Mouse (Mus musculus): ENCODE data around the gene Olfr1373. TPM values are rescaled to one million over a fixed set of nuclear protein-coding genes. Genes with fewer than 3 reads are reported as not detected.
"Not testable (repeated sequence)": the region's sequence is repeated elsewhere in the genome, so short reads cannot be mapped to it uniquely, and the experiment has no call there.

Olfr1373 gene
- polyA plus RNA-seq, 1 experiment from 2014 or later, result not detected

- H3K36me3 ChIP-seq, result peaks cover 32% of the 10 kb centered on the region
- no peak overlapping the region for H3K4me2 ChIP-seq
- H3K9ac ChIP-seq (replicated peaks), result no peak overlapping the region
- no peak overlapping the region for H3K4me3 ChIP-seq (replicated peaks)
- H3K4me1 ChIP-seq (replicated peaks), result no peaks in the 10 kb centered on the region
- H3K9me3 ChIP-seq, result no peaks in the 10 kb centered on the region
- ATAC-seq (ENCODE audit: insufficient number of reproducible peaks, insufficient read depth, low FRiP score, low TSS enrichment, low read depth), result no peak
- 74% methylated on average over 5 of the region's 5 CpGs for WGBS
- H3K27me3 ChIP-seq, result no peaks in the 10 kb centered on the region
- peak overlapping the region; percentile 23; the same call in 1 of the 2 replicates for H3K27ac ChIP-seq
Measured at GRCm38 (mm10) chr11:52128316-52129061, 16.8 kb downstream of the Olfr1373 start.

DNA sequence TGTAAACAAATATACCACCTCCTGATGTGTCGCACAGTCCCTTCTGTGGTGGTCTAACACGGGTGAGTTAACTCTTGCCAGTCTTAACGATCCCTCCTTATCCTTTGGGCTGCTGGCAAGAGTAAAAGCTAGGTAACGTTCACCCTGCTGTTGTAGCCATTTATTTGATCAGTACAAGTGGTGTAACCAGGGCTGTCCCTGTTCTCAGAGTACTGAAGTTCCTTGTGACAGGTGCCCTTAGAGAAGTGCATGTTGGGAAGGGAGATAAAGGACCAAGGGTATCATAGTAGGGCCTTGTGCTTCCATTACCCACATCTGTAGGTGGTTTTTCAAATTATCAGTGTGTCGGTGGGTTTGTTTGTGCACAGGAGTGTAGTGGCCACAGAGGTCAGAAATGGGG is 17.6 kb downstream of the Olfr1373 start:
- Histone ChIP-seq H3K4me2 (no peak overlapping the region), H3K9me3 (no peaks in the 10 kb centered on the region), H3K4me3 (replicated peaks) (no peak overlapping the region), H3K27me3 (no peaks in the 10 kb centered on the region), H3K9ac (replicated peaks) (no peak overlapping the region), H3K4me1 (replicated peaks) (no peaks in the 10 kb centered on the region), H3K27ac (no peak overlapping the region), H3K36me3 (peaks cover 39% of the 10 kb centered on the region)
- no peak for ATAC-seq (ENCODE audit: insufficient number of reproducible peaks, insufficient read depth, low FRiP score, low TSS enrichment, low read depth)
- 73% methylated on average over 5 of the region's 5 CpGs for WGBS

DNA sequence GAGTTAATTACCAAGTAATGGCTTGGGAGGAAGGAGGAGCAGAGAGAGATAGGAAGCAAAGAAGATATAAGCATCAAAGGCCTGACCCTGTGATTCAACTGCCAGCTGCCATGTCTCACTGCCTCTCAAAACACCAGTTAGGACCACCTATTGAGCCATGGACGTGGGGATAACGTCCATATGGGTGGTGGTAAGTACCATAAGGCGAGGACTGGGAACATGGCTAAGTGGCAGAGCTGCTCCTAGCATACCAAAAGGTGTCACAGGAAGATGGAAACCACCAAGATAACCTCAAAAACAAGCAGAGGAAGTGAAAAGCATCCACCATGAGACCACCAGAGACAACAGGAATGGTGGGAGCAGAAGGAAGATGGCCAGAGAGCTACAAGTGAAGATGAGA is 18.2 kb downstream of the Olfr1373 start:
- no peak overlapping the region for H3K4me2 ChIP-seq
- no peak overlapping the region for H3K27ac ChIP-seq
- WGBS, result 57% methylated on average over 3 of the region's 3 CpGs
- no peak for ATAC-seq (ENCODE audit: insufficient number of reproducible peaks, insufficient read depth, low FRiP score, low TSS enrichment, low read depth)
- no peak overlapping the region for H3K4me3 ChIP-seq (replicated peaks)
- H3K27me3 ChIP-seq, result no peaks in the 10 kb centered on the region
- H3K9ac ChIP-seq (replicated peaks), result no peak overlapping the region
- no peaks in the 10 kb centered on the region for H3K9me3 ChIP-seq
- no peaks in the 10 kb centered on the region for H3K4me1 ChIP-seq (replicated peaks)
- H3K36me3 ChIP-seq, result peaks cover 45% of the 10 kb centered on the region

- Histone ChIP-seq H3K4me3 (replicated peaks) (no peak overlapping the region), H3K4me2 (no peak overlapping the region), H3K27me3 (no peaks in the 10 kb centered on the region), H3K9ac (replicated peaks) (no peak overlapping the region), H3K36me3 (peaks cover 70% of the 10 kb centered on the region), H3K27ac (no peak overlapping the region), H3K4me1 (replicated peaks) (no peaks in the 10 kb centered on the region), H3K9me3 (0 out of 2 replicates have a peak, but pooled peaks cover 7% of the 10 kb centered on the region)
- 93% methylated on average over 4 of the region's 4 CpGs for WGBS
- no peak for ATAC-seq (ENCODE audit: insufficient number of reproducible peaks, insufficient read depth, low FRiP score, low TSS enrichment, low read depth)
Measured at GRCm38 (mm10) chr11:52124468-52124867, 20.9 kb downstream of the Olfr1373 start.

- no peaks in the 10 kb centered on the region for H3K27me3 ChIP-seq
- no peak overlapping the region for H3K9ac ChIP-seq (replicated peaks)
- WGBS, result 92% methylated on average over 6 of the region's 6 CpGs
- peaks cover 88% of the 10 kb centered on the region for H3K36me3 ChIP-seq
- no peaks in the 10 kb centered on the region for H3K4me1 ChIP-seq (replicated peaks)
- 0 out of 2 replicates have a peak, but pooled peaks cover 10% of the 10 kb centered on the region for H3K9me3 ChIP-seq
- no peak overlapping the region for H3K27ac ChIP-seq
- ATAC-seq (ENCODE audit: insufficient number of reproducible peaks, insufficient read depth, low FRiP score, low TSS enrichment, low read depth), result no peak
- H3K4me2 ChIP-seq, result no peak overlapping the region
- H3K4me3 ChIP-seq (replicated peaks), result no peak overlapping the region
Measured at GRCm38 (mm10) chr11:52122045-52122444, 23.3 kb downstream of the Olfr1373 start.

DNA sequence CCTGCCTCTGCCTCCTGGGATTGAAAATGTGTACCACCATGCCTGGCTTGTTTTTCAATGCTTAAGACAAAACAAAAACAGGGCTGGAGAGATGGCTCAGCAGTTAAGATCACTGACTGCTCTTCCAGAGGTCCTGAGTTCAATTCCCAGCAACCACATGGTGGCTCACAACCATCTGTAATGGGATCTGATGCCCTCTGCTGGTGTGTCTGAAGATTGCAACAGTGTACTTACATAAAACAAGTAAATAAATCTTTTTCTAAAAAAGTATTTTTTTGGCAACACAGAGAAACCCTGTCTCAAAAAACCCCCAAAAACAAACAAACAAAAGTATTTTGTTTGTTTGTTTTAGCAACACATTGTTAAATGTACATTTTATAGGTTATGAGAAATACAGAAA is 24.9 kb downstream of the Olfr1373 start:
- H3K27me3 ChIP-seq; ATAC-seq (ENCODE audit: insufficient number of reproducible peaks, insufficient read depth, low FRiP score, low TSS enrichment, low read depth); H3K4me2 ChIP-seq; H3K27ac ChIP-seq; H3K4me1 ChIP-seq (replicated peaks); H3K4me3 ChIP-seq (replicated peaks); H3K9ac ChIP-seq (replicated peaks): not testable (repeated sequence)
- 0 out of 2 replicates have a peak, but pooled peaks cover 10% of the 10 kb centered on the region for H3K9me3 ChIP-seq
- H3K36me3 ChIP-seq, result peaks cover 97% of the 10 kb centered on the region

DNA sequence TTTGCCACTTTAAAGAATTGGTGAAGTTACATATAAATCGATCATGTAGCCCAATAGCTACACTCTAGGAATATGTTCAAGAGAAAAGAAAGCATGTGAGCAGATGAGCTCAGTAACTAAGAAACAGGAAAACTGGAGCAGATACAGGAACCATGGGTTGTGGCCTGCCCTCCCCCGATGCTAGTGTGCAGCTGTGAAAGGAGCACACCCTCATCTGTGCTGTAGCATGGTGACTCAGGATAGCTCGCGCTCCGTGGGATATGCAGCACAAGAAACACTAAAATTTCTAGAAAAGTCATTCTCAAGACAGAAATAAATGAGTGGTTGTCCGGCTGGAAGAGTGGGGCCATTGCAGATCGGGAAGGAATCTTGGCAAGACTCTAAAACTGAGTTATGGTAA is 28.2 kb downstream of the Olfr1373 start:
- no peaks in the 10 kb centered on the region for H3K4me1 ChIP-seq (replicated peaks)
- H3K27me3 ChIP-seq, result no peaks in the 10 kb centered on the region
- no peak overlapping the region for H3K9ac ChIP-seq (replicated peaks)
- 95% methylated on average over 7 of the region's 7 CpGs for WGBS
- H3K27ac ChIP-seq, result no peak overlapping the region
- H3K36me3 ChIP-seq, result peaks cover 89% of the 10 kb centered on the region
- H3K4me3 ChIP-seq (replicated peaks), result no peak overlapping the region
- 0 out of 2 replicates have a peak, but pooled peaks cover 10% of the 10 kb centered on the region for H3K9me3 ChIP-seq
- ATAC-seq (ENCODE audit: insufficient number of reproducible peaks, insufficient read depth, low FRiP score, low TSS enrichment, low read depth), result no peak
- no peak overlapping the region for H3K4me2 ChIP-seq

DNA sequence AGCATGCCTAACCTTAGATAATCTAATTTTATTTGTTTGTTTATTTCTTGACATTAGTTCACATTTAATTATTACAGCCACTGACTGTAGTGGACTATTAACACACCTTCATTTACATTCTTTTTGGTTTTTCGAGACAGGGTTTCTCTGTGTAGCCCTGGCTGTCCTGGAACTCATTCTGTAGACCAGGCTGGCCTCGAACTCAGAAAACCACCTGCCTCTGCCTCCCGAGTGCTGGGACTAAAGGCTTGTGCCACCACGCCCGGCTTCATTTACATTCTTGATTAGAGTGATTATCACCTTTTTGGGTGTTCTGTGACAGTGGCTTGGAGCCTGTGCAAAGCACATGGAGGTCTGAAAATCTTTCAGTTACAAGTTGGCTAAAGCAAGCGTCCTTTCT is 29.2 kb downstream of the Olfr1373 start:
- Histone ChIP-seq H3K36me3 (peaks cover 78% of the 10 kb centered on the region), H3K9me3 (0 out of 2 replicates have a peak, but pooled peaks cover 10% of the 10 kb centered on the region)
- H3K4me3 ChIP-seq (replicated peaks); H3K4me1 ChIP-seq (replicated peaks); ATAC-seq (ENCODE audit: insufficient number of reproducible peaks, insufficient read depth, low FRiP score, low TSS enrichment, low read depth); H3K4me2 ChIP-seq; H3K27me3 ChIP-seq; H3K9ac ChIP-seq (replicated peaks); H3K27ac ChIP-seq: not testable (repeated sequence)
- WGBS, result 90% methylated on average over 6 of the region's 6 CpGs

GRCm38 (mm10) chr11:52115479-52115878 is 29.8 kb downstream of the Olfr1373 start:
- no peak for ATAC-seq (ENCODE audit: insufficient number of reproducible peaks, insufficient read depth, low FRiP score, low TSS enrichment, low read depth)
- H3K9me3 ChIP-seq, result 0 out of 2 replicates have a peak, but pooled peaks cover 10% of the 10 kb centered on the region
- no peaks in the 10 kb centered on the region for H3K27me3 ChIP-seq
- H3K36me3 ChIP-seq, result peaks cover 74% of the 10 kb centered on the region
- no peak overlapping the region for H3K4me3 ChIP-seq (replicated peaks)
- H3K4me1 ChIP-seq (replicated peaks), result no peaks in the 10 kb centered on the region
- WGBS, result 93% methylated on average over 3 of the region's 3 CpGs
- H3K4me2 ChIP-seq, result no peak overlapping the region
- no peak overlapping the region for H3K27ac ChIP-seq
- no peak overlapping the region for H3K9ac ChIP-seq (replicated peaks)

DNA sequence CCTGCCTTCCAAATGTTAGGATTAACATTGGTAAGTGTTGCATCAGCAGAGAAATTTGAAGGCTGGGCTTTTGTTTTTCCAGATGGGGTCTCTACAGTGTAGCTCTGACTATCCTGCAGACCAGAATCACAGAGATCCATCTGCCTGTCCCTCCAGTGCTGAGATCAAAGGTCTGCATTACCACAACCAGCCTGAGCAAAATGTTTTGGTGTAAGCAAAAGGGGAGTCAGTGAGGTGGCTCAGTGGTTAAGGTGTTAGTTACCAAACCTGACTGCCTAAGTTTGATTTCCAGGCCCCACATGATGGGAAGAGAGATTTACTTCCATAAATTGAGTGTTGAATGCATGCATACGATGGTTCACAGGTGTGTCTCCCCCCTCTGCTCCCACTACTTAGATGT is 35.9 kb downstream of the Olfr1373 start:
- Histone ChIP-seq H3K9me3 (no peaks in the 10 kb centered on the region), H3K4me2 (no peak overlapping the region), H3K9ac (replicated peaks) (no peak overlapping the region), H3K27me3 (no peaks in the 10 kb centered on the region), H3K4me1 (replicated peaks) (no peaks in the 10 kb centered on the region), H3K4me3 (replicated peaks) (no peak overlapping the region), H3K36me3 (peaks cover 14% of the 10 kb centered on the region; the same call in 1 of the 2 replicates), H3K27ac (no peak overlapping the region)
- 87% methylated on average over 1 of the region's 1 CpGs for WGBS
- ATAC-seq (ENCODE audit: insufficient number of reproducible peaks, insufficient read depth, low FRiP score, low TSS enrichment, low read depth), result no peak

DNA sequence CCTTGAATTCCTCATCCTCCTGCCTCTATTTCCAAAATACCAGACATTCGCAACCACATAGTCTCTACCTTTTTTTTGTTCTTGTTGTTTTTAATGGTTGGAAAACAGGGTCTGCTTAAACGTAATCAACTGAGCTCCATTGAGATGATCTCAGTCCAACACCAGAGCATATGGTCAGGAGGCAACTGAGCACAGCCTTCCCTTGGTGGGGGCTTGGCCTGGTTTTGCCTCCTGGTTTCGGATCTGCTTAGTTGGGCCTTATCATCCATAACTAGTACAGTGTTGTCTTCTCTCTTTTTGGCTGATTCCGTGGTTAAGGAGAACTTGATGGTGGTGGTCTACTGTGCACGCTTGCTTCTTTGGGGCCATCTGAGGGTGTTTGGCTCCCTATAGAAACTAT is 36.5 kb downstream of the Olfr1373 start:
- Histone ChIP-seq H3K4me3 (replicated peaks) (no peak overlapping the region), H3K9ac (replicated peaks) (no peak overlapping the region), H3K27ac (no peak overlapping the region), H3K36me3 (peaks cover 8% of the 10 kb centered on the region; the same call in 1 of the 2 replicates), H3K4me2 (no peak overlapping the region), H3K9me3 (no peaks in the 10 kb centered on the region), H3K4me1 (replicated peaks) (no peaks in the 10 kb centered on the region), H3K27me3 (no peaks in the 10 kb centered on the region)
- ATAC-seq (ENCODE audit: insufficient number of reproducible peaks, insufficient read depth, low FRiP score, low TSS enrichment, low read depth), result no peak
- WGBS, result 91% methylated on average over 5 of the region's 5 CpGs

- no peak overlapping the region for H3K4me3 ChIP-seq (replicated peaks)
- no peak overlapping the region for H3K4me2 ChIP-seq
- no peaks in the 10 kb centered on the region for H3K9me3 ChIP-seq
- no peaks in the 10 kb centered on the region; the same call in 1 of the 2 replicates for H3K36me3 ChIP-seq
- H3K9ac ChIP-seq (replicated peaks), result no peak overlapping the region
- WGBS, result 96% methylated on average over 1 of the region's 1 CpGs
- no peak overlapping the region for H3K27ac ChIP-seq
- H3K4me1 ChIP-seq (replicated peaks), result peaks cover 7% of the 10 kb centered on the region
- no peak for ATAC-seq (ENCODE audit: insufficient number of reproducible peaks, insufficient read depth, low FRiP score, low TSS enrichment, low read depth)
- H3K27me3 ChIP-seq, result no peaks in the 10 kb centered on the region
Measured at GRCm38 (mm10) chr11:52106438-52106837, 38.9 kb downstream of the Olfr1373 start.

Measured in limb, embryonic 12.5 days (tissue).